Mouse (Mus musculus) ES-Bruce4 (cell line): ENCODE data around the gene Blm. TPM values are rescaled to one million over a fixed set of nuclear protein-coding genes. Genes with fewer than 3 reads are reported as not detected.

Experiments
- H3K27ac ChIP-seq: 2 replicates; pipeline ENCODE4 v1.5.1; 2012; ENCODE audit warnings: low read length, inconsistent platforms; ENCODE audit not compliant: insufficient read depth
- H3K27me3 ChIP-seq: 2 replicates; pipeline ENCODE4 v1.6.1; 2012; ENCODE audit warnings: mild to moderate bottlenecking, low read length, inconsistent platforms; ENCODE audit not compliant: control insufficient read depth, poor library complexity, insufficient read depth, severe bottlenecking
- H3K36me3 ChIP-seq: 2 replicates; pipeline ENCODE4 v1.6.1; 2012; ENCODE audit warnings: inconsistent platforms, mild to moderate bottlenecking, low read length, moderate library complexity; ENCODE audit not compliant: control insufficient read depth, poor library complexity, insufficient read depth, severe bottlenecking
- H3K4me1 ChIP-seq: one replicate; pipeline ENCODE4 v1.8.1; 2011; ENCODE audit warnings: low read length; ENCODE audit not compliant: control insufficient read depth, insufficient read depth
- H3K4me3 ChIP-seq: 2 replicates; pipeline ENCODE4 v1.5.1; 2011; ENCODE audit warnings: low read depth, mild to moderate bottlenecking, low read length
- H3K9ac ChIP-seq: 2 replicates; pipeline ENCODE4 v1.6.1; 2012; ENCODE audit warnings: low read depth, mild to moderate bottlenecking, inconsistent platforms; ENCODE audit not compliant: poor library complexity, severe bottlenecking
- H3K9me3 ChIP-seq: replicated peaks from 2 replicates; pipeline ENCODE4 v1.6.1; 2012; ENCODE audit warnings: mild to moderate bottlenecking, low read length, inconsistent platforms; ENCODE audit not compliant: control insufficient read depth, poor library complexity, insufficient read depth, severe bottlenecking
- CTCF ChIP-seq: IDR thresholded peaks from one replicate; pipeline ENCODE4 v1.8.1; 2011; ENCODE audit warnings: low read depth, low read length
- EP300 ChIP-seq: IDR thresholded peaks from 2 replicates; pipeline ENCODE4 v1.6.1; 2011; ENCODE audit warnings: low read depth, low read length; ENCODE audit not compliant: insufficient read depth
- POLR2A ChIP-seq: IDR thresholded peaks from one replicate; pipeline ENCODE4 v1.8.1; 2011; ENCODE audit warnings: low read length; ENCODE audit not compliant: insufficient read depth
- polyA plus RNA-seq: library from polyadenylated mRNA; stranded (reverse); fragments of >200 nt; gene quantifications from 2 replicates; pipeline ENCODE4 v1.2.4, GENCODE M21; 2011; ENCODE audit warnings: low read depth; ENCODE audit not compliant: missing spikeins, insufficient read depth, insufficient read length

Gene Blm
- polyA plus RNA-seq, 1 experiment: 139 TPM

DNA sequence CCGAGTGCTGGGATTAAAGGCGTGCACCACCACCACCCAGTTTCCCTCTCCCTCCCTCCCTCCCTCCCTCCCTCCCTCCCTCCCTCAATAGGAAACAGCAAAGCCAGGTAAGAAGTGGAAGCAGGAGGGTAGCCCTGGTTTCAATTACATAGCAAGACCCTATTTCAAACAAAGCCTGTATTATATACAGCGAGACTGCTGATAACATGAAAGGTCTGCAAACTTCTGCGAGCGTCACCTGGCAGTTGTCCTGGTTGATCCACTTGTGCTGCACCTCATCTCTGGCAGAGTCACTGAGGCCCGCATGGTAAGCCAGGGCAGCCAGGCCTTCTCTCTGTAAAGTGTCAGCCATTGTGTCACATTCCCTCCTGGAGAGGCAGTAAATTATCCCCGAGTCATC is 54.8 kb downstream of the Blm start:
- no peaks in the 10 kb centered on the region for H3K27me3 ChIP-seq
- H3K27ac ChIP-seq: no peak overlapping the region
- no peaks in the 10 kb centered on the region for H3K9me3 ChIP-seq
- no peak overlapping the region for H3K4me3 ChIP-seq
- TF ChIP-seq EP300 (no peak), CTCF (no peak), POLR2A (no peak)
- H3K9ac ChIP-seq: no peak overlapping the region
- H3K36me3 ChIP-seq: peaks cover 12% of the 10 kb centered on the region
- H3K4me1 ChIP-seq: no peaks in the 10 kb centered on the region

DNA sequence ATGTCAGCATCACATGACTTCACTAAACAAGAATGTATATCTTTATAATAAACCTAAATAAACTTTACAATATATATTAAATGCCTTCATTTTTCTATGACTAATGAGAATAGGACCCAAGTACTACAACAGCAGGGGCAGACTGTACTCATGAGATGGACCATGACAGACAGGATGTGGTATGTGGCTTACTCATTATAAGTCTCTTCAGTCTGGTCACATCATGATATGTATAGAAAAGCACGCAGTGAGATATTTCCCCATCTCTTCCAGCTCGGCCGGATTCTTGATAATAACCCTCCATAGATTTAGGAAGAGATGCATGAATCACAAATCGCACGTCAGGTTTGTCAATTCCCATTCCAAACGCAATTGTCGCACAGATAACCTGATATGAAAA is 61.1 kb downstream of the Blm start:
- peaks cover 34% of the 10 kb centered on the region for H3K36me3 ChIP-seq
- no peak overlapping the region for H3K9ac ChIP-seq
- no peaks in the 10 kb centered on the region for H3K27me3 ChIP-seq
- no peaks in the 10 kb centered on the region for H3K9me3 ChIP-seq
- no peak overlapping the region for H3K4me3 ChIP-seq
- TF ChIP-seq POLR2A: no peak
- TF ChIP-seq CTCF: no peak
- no peak for TF ChIP-seq EP300
- no peaks in the 10 kb centered on the region for H3K4me1 ChIP-seq
- H3K27ac ChIP-seq: no peak overlapping the region

DNA sequence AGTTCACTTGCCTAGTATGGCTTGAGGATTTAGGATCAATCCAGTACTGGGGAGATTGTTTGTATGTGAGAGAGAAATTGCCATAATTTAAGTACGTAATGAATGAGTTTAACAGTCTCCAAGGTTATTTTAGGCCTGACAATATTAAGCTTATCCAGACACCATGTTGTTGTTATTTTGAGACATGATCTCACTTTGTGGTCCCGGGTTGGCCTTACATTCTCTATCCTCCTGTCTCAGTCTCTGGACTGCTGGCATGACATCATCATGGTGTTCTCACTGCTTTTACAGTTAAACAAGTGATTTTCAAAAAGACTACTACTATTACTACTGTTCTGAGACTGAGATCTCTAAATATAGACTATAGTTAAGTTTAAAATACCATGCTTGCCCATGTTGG is 66.1 kb downstream of the Blm start:
- no peak overlapping the region for H3K27ac ChIP-seq
- no peak overlapping the region for H3K4me3 ChIP-seq
- no peaks in the 10 kb centered on the region for H3K9me3 ChIP-seq
- H3K36me3 ChIP-seq: peaks cover 53% of the 10 kb centered on the region
- no peaks in the 10 kb centered on the region for H3K27me3 ChIP-seq
- no peaks in the 10 kb centered on the region for H3K4me1 ChIP-seq
- TF ChIP-seq EP300 (no peak), POLR2A (no peak)
- no peak overlapping the region for H3K9ac ChIP-seq

DNA sequence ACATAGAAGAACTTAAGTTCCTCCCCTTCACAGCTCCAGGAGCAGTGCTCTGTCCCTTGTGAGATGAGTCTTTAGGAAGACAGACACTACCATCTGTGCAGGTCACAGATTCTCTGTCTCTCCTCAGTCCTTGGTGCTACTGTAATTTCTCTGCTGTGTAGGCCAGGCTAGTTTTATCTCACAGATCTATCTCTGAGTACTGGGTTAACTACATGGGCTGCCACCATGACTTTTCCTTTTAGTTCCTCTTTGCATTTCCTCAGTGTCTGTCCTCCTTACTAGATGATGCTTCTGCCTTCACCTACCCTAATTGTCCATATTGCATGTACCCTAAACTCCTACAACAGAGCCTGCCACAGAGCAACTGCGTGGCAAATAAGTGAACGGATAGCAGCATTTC is 67.6 kb downstream of the Blm start:
- Histone ChIP-seq H3K36me3 (peaks cover 52% of the 10 kb centered on the region), H3K4me1 (no peaks in the 10 kb centered on the region), H3K27me3 (no peaks in the 10 kb centered on the region), H3K9me3 (no peaks in the 10 kb centered on the region), H3K4me3 (no peak overlapping the region), H3K27ac (no peak overlapping the region), H3K9ac (no peak overlapping the region)
- no peak for TF ChIP-seq CTCF
- no peak for TF ChIP-seq EP300

DNA sequence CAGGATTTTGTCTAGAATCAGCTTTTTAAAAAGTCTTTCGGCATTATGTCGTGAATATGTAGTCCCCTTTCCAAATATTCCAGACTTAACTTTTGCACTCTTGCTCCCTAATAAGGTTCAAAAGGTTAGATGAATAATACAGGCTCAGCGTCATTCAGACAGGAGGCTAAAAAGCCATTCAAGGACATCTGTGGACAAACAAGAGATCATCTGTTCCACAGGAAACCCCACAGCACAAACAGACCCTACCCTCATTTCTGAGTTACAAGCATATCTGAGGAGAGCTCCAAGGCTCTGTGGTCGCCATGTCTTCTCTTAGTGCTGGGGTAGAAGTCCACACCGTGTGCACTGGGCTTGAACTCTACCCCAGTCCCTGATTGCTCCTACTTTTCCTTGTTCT is 70.1 kb downstream of the Blm start:
- TF ChIP-seq EP300 (no peak), CTCF (no peak), POLR2A (no peak)
- Histone ChIP-seq H3K9me3 (no peaks in the 10 kb centered on the region), H3K4me3 (no peak overlapping the region), H3K27ac (no peak overlapping the region), H3K4me1 (no peaks in the 10 kb centered on the region), H3K36me3 (peaks cover 36% of the 10 kb centered on the region), H3K9ac (no peak overlapping the region), H3K27me3 (no peaks in the 10 kb centered on the region)

DNA sequence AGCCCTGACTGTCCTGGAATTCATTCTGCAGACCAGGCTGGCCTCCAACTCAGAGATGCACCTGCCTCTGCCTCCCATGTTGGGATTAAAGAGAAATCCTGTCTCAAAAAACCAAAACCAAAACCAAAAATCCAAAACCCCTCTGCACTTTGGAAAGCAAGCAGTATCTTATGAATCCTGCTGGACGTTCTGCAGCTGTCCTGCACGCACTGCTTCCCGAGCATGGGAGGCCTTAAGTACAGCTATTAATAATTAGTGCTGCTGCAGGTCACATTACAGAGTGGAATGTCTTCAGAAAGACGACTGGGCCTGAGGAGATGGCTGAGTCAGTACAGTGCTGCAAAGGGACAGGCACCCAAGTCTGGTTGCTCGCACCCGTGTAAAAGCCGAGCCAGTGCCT is 73.0 kb downstream of the Blm start:
- Histone ChIP-seq H3K9me3 (no peaks in the 10 kb centered on the region), H3K27ac (no peak overlapping the region), H3K4me1 (no peaks in the 10 kb centered on the region), H3K27me3 (no peaks in the 10 kb centered on the region), H3K36me3 (peaks cover 28% of the 10 kb centered on the region), H3K4me3 (no peak overlapping the region), H3K9ac (no peak overlapping the region)
- TF ChIP-seq POLR2A: no peak
- TF ChIP-seq CTCF: no peak
- TF ChIP-seq EP300: no peak

DNA sequence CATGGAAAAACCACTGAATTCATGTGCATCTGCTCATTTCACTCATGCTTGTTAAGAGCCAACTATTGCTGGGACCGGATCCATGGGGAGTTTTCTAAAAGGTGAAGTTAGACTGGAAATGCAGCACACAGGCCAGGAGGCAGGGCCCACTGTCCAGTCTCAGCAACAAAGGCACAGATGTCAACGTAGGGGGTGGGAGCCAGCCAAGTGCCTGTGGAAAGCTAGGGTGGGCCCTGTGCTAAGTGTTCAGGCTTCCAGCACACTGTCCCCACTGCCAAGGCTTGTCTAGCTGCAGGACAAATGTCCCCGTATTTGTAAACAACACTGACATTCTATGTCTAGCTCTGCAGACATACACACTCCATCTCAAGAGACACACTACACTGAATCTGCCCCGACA is 74.0 kb downstream of the Blm start:
- no peaks in the 10 kb centered on the region for H3K4me1 ChIP-seq
- no peaks in the 10 kb centered on the region for H3K9me3 ChIP-seq
- no peak for TF ChIP-seq EP300
- no peak for TF ChIP-seq POLR2A
- no peak for TF ChIP-seq CTCF
- H3K27me3 ChIP-seq: no peaks in the 10 kb centered on the region
- peaks cover 24% of the 10 kb centered on the region for H3K36me3 ChIP-seq
- no peak overlapping the region for H3K4me3 ChIP-seq
- no peak overlapping the region for H3K27ac ChIP-seq
- H3K9ac ChIP-seq: no peak overlapping the region
